Mouse (Mus musculus): ENCODE results near the gene Wdr82. TPM values are rescaled to one million over a fixed set of nuclear protein-coding genes. Genes with fewer than 3 reads are reported as not detected.

Wdr82 gene
- polyA plus RNA-seq, 1 experiment = 49.6 TPM

GRCm38 (mm10) chr9:106227790-106228429 lies 57.2 kb downstream of the Wdr82 start:
- no peaks in the 10 kb centered on the region for H3K79me3 ChIP-seq (ENCODE audit: low read depth)
- TF ChIP-seq CTCF (IDR thresholded peaks at IDR 0.05; ENCODE audit: control insufficient read depth, insufficient read depth, insufficient read length) (no peak), MYOD1 (IDR thresholded peaks at IDR 0.05; ENCODE audit: control insufficient read depth, insufficient read length, low read depth) (no peak), USF1 (IDR thresholded peaks at IDR 0.05; ENCODE audit: low read depth) (no peak), FOSL1 (IDR thresholded peaks at IDR 0.05; ENCODE audit: insufficient read depth, low read length, poor library complexity, severe bottlenecking) (no peak), CEBPB (IDR thresholded peaks at IDR 0.05; ENCODE audit: low read depth) (no peak), MAX (IDR thresholded peaks at IDR 0.05) (no peak), MYOG (IDR thresholded peaks at IDR 0.05; ENCODE audit: control insufficient read depth, extremely low read depth, insufficient read length) (no peak)
- H3K27me3 ChIP-seq (ENCODE audit: control insufficient read depth, insufficient read depth, insufficient read length) = peaks cover 35% of the 10 kb centered on the region
- no peaks in the 10 kb centered on the region for H3K79me2 ChIP-seq (ENCODE audit: control insufficient read depth, insufficient read depth)
- H3ac ChIP-seq (ENCODE audit: control insufficient read depth, insufficient read length, low read depth) = no peak overlapping the region
- H3K4me3 ChIP-seq (ENCODE audit: insufficient read depth, poor library complexity, severe bottlenecking) = no peak overlapping the region
- H3K36me3 ChIP-seq (ENCODE audit: control insufficient read depth, insufficient read depth) = no peaks in the 10 kb centered on the region

- no peak overlapping the region for H3ac ChIP-seq (ENCODE audit: control insufficient read depth, insufficient read length, low read depth)
- H3K79me3 ChIP-seq (ENCODE audit: low read depth) = no peaks in the 10 kb centered on the region
- H3K27me3 ChIP-seq (ENCODE audit: control insufficient read depth, insufficient read depth, insufficient read length) = peaks cover 13% of the 10 kb centered on the region
- TF ChIP-seq CTCF (IDR thresholded peaks at IDR 0.05; ENCODE audit: control insufficient read depth, insufficient read depth, insufficient read length) = no peak
- TF ChIP-seq MYOG (IDR thresholded peaks at IDR 0.05; ENCODE audit: control insufficient read depth, extremely low read depth, insufficient read length) = no peak
- no peak for TF ChIP-seq MYOD1 (IDR thresholded peaks at IDR 0.05; ENCODE audit: control insufficient read depth, insufficient read length, low read depth)
- no peak for TF ChIP-seq MAX (IDR thresholded peaks at IDR 0.05)
- TF ChIP-seq CEBPB (IDR thresholded peaks at IDR 0.05; ENCODE audit: low read depth) = no peak
- TF ChIP-seq USF1 (IDR thresholded peaks at IDR 0.05; ENCODE audit: low read depth) = no peak
- no peaks in the 10 kb centered on the region for H3K79me2 ChIP-seq (ENCODE audit: control insufficient read depth, insufficient read depth)
- no peaks in the 10 kb centered on the region for H3K36me3 ChIP-seq (ENCODE audit: control insufficient read depth, insufficient read depth)
- no peak overlapping the region for H3K4me3 ChIP-seq (ENCODE audit: insufficient read depth, poor library complexity, severe bottlenecking)
Measured at GRCm38 (mm10) chr9:106230051-106230733, 59.5 kb downstream of the Wdr82 start.

GRCm38 (mm10) chr9:106230734-106231106 lies 60.0 kb downstream of the Wdr82 start:
- no peaks in the 10 kb centered on the region for H3K79me3 ChIP-seq (ENCODE audit: low read depth)
- peaks cover 8% of the 10 kb centered on the region for H3K27me3 ChIP-seq (ENCODE audit: control insufficient read depth, insufficient read depth, insufficient read length)
- no peak overlapping the region for H3ac ChIP-seq (ENCODE audit: control insufficient read depth, insufficient read length, low read depth)
- no peaks in the 10 kb centered on the region for H3K36me3 ChIP-seq (ENCODE audit: control insufficient read depth, insufficient read depth)
- no peak overlapping the region for H3K4me3 ChIP-seq (ENCODE audit: insufficient read depth, poor library complexity, severe bottlenecking)
- H3K79me2 ChIP-seq (ENCODE audit: control insufficient read depth, insufficient read depth) = no peaks in the 10 kb centered on the region
- TF ChIP-seq USF1 (IDR thresholded peaks at IDR 0.05; ENCODE audit: low read depth) (no peak), MAX (IDR thresholded peaks at IDR 0.05) (no peak), CTCF (IDR thresholded peaks at IDR 0.05; ENCODE audit: control insufficient read depth, insufficient read depth, insufficient read length) (no peak), MYOD1 (IDR thresholded peaks at IDR 0.05; ENCODE audit: control insufficient read depth, insufficient read length, low read depth) (no peak), MYOG (IDR thresholded peaks at IDR 0.05; ENCODE audit: control insufficient read depth, extremely low read depth, insufficient read length) (no peak), CEBPB (IDR thresholded peaks at IDR 0.05; ENCODE audit: low read depth) (no peak), FOSL1 (IDR thresholded peaks at IDR 0.05; ENCODE audit: insufficient read depth, low read length, poor library complexity, severe bottlenecking) (no peak)

- peaks cover 3% of the 10 kb centered on the region for H3K27me3 ChIP-seq (ENCODE audit: control insufficient read depth, insufficient read depth, insufficient read length)
- H3K4me3 ChIP-seq (ENCODE audit: insufficient read depth, poor library complexity, severe bottlenecking) = no peak overlapping the region
- H3ac ChIP-seq (ENCODE audit: control insufficient read depth, insufficient read length, low read depth) = no peak overlapping the region
- H3K36me3 ChIP-seq (ENCODE audit: control insufficient read depth, insufficient read depth) = peaks cover 3% of the 10 kb centered on the region
- H3K79me2 ChIP-seq (ENCODE audit: control insufficient read depth, insufficient read depth) = no peaks in the 10 kb centered on the region
- TF ChIP-seq CTCF (IDR thresholded peaks at IDR 0.05; ENCODE audit: control insufficient read depth, insufficient read depth, insufficient read length) (no peak), MAX (IDR thresholded peaks at IDR 0.05) (no peak), FOSL1 (IDR thresholded peaks at IDR 0.05; ENCODE audit: insufficient read depth, low read length, poor library complexity, severe bottlenecking) (no peak)
- H3K79me3 ChIP-seq (ENCODE audit: low read depth) = no peaks in the 10 kb centered on the region
Measured at GRCm38 (mm10) chr9:106231220-106231619, 60.5 kb downstream of the Wdr82 start.

- TF ChIP-seq CEBPB (IDR thresholded peaks at IDR 0.05; ENCODE audit: low read depth) (no peak), MYOG (IDR thresholded peaks at IDR 0.05; ENCODE audit: control insufficient read depth, extremely low read depth, insufficient read length) (no peak), FOSL1 (IDR thresholded peaks at IDR 0.05; ENCODE audit: insufficient read depth, low read length, poor library complexity, severe bottlenecking) (no peak), MYOD1 (IDR thresholded peaks at IDR 0.05; ENCODE audit: control insufficient read depth, insufficient read length, low read depth) (no peak), USF1 (IDR thresholded peaks at IDR 0.05; ENCODE audit: low read depth) (no peak), CTCF (IDR thresholded peaks at IDR 0.05; ENCODE audit: control insufficient read depth, insufficient read depth, insufficient read length) (no peak), MAX (IDR thresholded peaks at IDR 0.05) (no peak)
- H3K27me3 ChIP-seq (ENCODE audit: control insufficient read depth, insufficient read depth, insufficient read length) = no peaks in the 10 kb centered on the region
- no peak overlapping the region for H3ac ChIP-seq (ENCODE audit: control insufficient read depth, insufficient read length, low read depth)
- peaks cover 7% of the 10 kb centered on the region for H3K36me3 ChIP-seq (ENCODE audit: control insufficient read depth, insufficient read depth)
- no peaks in the 10 kb centered on the region for H3K79me3 ChIP-seq (ENCODE audit: low read depth)
- H3K4me3 ChIP-seq (ENCODE audit: insufficient read depth, poor library complexity, severe bottlenecking) = no peak overlapping the region
- no peaks in the 10 kb centered on the region for H3K79me2 ChIP-seq (ENCODE audit: control insufficient read depth, insufficient read depth)
Measured at GRCm38 (mm10) chr9:106231816-106232215, 61.1 kb downstream of the Wdr82 start.
